8 mouse cellular contexts compared by ENCODE assay signal in genomic region chrX:150709416-150709815, GRCm38 (mm10). TPM values are rescaled to one million over a fixed set of nuclear protein-coding genes. Genes with fewer than 3 reads are reported as not detected.
DNase-seq lines count a peak whose midpoint lies in the region; ATAC-seq and TF ChIP-seq lines count a peak whose summit lies in the region.

No protein-coding gene starts in this region.

- no peaks in the 10 kb centered on the region for H3K4me1 ChIP-seq in midbrain, postnatal 0 days (ENCODE audit: insufficient read depth, low read length)
- H3K4me1 ChIP-seq in midbrain, embryonic 15.5 days = no peaks in the 10 kb centered on the region

- H3K27me3 ChIP-seq in midbrain, postnatal 0 days (ENCODE audit: insufficient read depth, low read length) = no peaks in the 10 kb centered on the region
- H3K27me3 ChIP-seq in midbrain, embryonic 15.5 days (replicated peaks) = no peaks in the 10 kb centered on the region

- H3K36me3 ChIP-seq in midbrain, postnatal 0 days (ENCODE audit: insufficient read depth, low read length) = no peaks in the 10 kb centered on the region
- no peaks in the 10 kb centered on the region for H3K36me3 ChIP-seq in midbrain, embryonic 15.5 days (replicated peaks)

- ATAC-seq in frontal cortex, adult (ENCODE audit: low TSS enrichment) = peak; percentile 55; the same call in 1 of the 2 replicates
- ATAC-seq in midbrain, postnatal 0 days (ENCODE audit: low FRiP score) = no peak
- no peak for ATAC-seq in midbrain, embryonic 15.5 days (replicated peaks)

- no peak for DNase-seq in frontal cortex, postnatal 25 days (ENCODE audit: low spot score in 2 of 2)
- peak; percentile 51 for DNase-seq in midbrain, postnatal 0 days (ENCODE audit: low spot score)
- DNase-seq in cerebellum, adult 9-10 months = peak; percentile 3
- peak; percentile 12 for DNase-seq in layer of hippocampus, adult 11-12 months (ENCODE audit: low spot score)
- DNase-seq in skeletal muscle tissue, adult 2 months (ENCODE audit: low read depth, low spot score) = peak; percentile 32
- no peak for DNase-seq in urinary bladder, postnatal 10 days (ENCODE audit: low spot score)

- H3K9ac ChIP-seq in midbrain, postnatal 0 days (replicated peaks; ENCODE audit: low read length, poor library complexity, severe bottlenecking) = no peak overlapping the region
- no peak overlapping the region for H3K9ac ChIP-seq in midbrain, embryonic 15.5 days

- H3K9me3 ChIP-seq in midbrain, postnatal 0 days (ENCODE audit: low read length) = no peaks in the 10 kb centered on the region
- no peaks in the 10 kb centered on the region for H3K9me3 ChIP-seq in midbrain, embryonic 15.5 days

- H3K27ac ChIP-seq in midbrain, postnatal 0 days (ENCODE audit: low read depth, low read length) = no peak overlapping the region
- H3K27ac ChIP-seq in midbrain, embryonic 15.5 days = no peak overlapping the region

- peak; percentile 71 for TF ChIP-seq CTCF in midbrain, postnatal 0 days (IDR thresholded peaks at IDR 0.05)

- WGBS in midbrain, postnatal 0 days = 30% methylated on average over 5 of the region's 5 CpGs
- 45% methylated on average over 5 of the region's 5 CpGs for WGBS in midbrain, embryonic 15.5 days

- H3K4me2 ChIP-seq in midbrain, postnatal 0 days (ENCODE audit: low read depth, low read length, poor library complexity, severe bottlenecking) = no peak overlapping the region
- H3K4me2 ChIP-seq in midbrain, embryonic 15.5 days = no peak overlapping the region

- H3K4me3 ChIP-seq in midbrain, postnatal 0 days (ENCODE audit: low read depth, low read length) = no peak overlapping the region
- H3K4me3 ChIP-seq in midbrain, embryonic 15.5 days = no peak overlapping the region

RNA-seq across cellular contexts. Expression of gene Tro, which starts 52.0 kb away (rescaled TPM):
- 155 and 185 TPM in 2 replicates for total RNA-seq in midbrain, postnatal 0 days (2014; rRNA removed)
- polyA plus RNA-seq in midbrain, postnatal 0 days (2015; fragmentation: Nextera tagmentation; extraction: Ambion mirVana) = 90.4 and 98.7 TPM in 2 replicates
- polyA plus RNA-seq in midbrain, embryonic 15.5 days (2015; fragmentation: Nextera tagmentation; extraction: Ambion mirVana) = 89.2 and 98.3 TPM in 2 replicates

Comparison
In these comparisons a context has a peak if more than half of its experiments do, and no peak if none do; other contexts are left out.
1. DNase-seq: peak in midbrain, postnatal 0 days (single experiment), cerebellum, adult 9-10 months (single experiment), layer of hippocampus, adult 11-12 months (single experiment) and skeletal muscle tissue, adult 2 months (single experiment); none in frontal cortex, postnatal 25 days (0 of 2) and urinary bladder, postnatal 10 days (single experiment).